Mouse (Mus musculus) cerebellum, postnatal 36 days (tissue): ENCODE data around the gene Cd6.

Source experiments
- DNase-seq, 2 experiments: peaks; one replicate each; pipeline ENCODE4 v3.0.0; 2021 to 2022; ENCODE audit warnings: mixed read lengths in 2 of 2

The Cd6 gene

DNA sequence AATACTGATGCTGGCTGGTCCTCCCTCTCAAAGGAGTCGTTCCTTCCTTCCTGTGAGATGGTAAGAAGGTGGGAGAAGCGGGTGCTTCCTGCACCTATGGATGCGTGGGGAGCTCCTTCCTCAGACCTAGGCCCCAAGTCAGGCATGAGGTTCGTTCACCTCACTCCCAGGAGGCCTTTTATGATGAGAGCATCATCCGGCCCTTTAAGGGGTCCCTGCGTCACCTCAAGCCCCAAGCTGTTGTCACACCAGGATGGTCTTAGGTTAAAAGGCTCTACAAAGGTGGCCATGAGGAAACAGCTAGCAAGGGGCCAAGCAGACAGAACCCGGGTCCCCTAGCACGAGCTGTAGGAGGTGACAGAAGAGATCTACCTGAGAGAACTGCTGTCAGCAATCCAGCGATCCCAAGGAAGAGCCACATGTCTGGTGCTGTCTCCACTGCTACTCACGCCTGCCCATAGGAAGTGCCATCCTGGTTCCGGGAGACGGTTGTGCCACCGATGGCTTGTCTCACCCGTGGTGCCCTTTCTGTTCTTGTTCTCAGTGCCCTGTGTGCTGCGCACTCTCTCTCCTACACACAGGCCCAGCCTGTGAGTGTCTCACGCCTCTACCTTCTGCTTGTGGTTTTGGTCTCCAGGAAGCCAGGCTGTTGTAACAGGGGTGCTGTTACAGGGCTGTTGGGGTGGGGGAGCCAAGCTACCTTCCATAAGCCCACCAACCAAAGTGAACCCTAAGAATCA lies at the start of gene Cd6:
Gene Cd6, minus strand, starts transcription at position 623 of the 740 bp plus-strand sequence.
- DNase-seq, result no peak

DNA sequence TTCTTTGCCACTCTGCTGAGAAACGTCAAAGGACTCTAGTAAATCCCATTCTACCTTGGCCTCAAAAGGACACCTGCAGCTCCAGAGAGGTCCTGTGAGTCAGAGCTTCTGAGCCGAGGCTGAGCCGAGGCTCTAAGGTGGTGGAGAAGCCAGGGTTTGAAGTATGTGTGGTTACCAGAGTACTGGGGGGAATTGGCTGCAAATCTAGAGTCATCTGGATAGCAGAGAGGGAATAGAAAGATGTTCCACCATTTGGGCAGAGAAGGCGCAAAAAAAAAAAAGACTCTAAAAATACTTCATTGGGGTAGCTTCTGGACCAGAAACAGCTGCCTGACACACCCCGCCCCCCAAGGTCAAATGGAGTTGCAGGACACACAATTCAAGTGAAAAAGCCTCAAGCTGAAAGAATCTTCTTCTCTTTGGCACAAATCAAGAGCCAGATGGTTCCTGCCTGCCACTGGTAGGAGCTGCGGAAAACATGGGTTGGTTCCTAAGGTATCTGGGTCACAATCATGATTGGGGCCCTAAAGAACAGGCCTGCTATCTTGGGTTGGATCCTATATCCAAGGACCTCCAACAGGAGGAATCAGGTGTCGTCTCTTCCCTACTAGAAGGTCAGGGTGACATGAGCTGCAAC lies 48.5 kb upstream of the Cd6 start:
- peak; percentile 65 to 76 for DNase-seq

DNA sequence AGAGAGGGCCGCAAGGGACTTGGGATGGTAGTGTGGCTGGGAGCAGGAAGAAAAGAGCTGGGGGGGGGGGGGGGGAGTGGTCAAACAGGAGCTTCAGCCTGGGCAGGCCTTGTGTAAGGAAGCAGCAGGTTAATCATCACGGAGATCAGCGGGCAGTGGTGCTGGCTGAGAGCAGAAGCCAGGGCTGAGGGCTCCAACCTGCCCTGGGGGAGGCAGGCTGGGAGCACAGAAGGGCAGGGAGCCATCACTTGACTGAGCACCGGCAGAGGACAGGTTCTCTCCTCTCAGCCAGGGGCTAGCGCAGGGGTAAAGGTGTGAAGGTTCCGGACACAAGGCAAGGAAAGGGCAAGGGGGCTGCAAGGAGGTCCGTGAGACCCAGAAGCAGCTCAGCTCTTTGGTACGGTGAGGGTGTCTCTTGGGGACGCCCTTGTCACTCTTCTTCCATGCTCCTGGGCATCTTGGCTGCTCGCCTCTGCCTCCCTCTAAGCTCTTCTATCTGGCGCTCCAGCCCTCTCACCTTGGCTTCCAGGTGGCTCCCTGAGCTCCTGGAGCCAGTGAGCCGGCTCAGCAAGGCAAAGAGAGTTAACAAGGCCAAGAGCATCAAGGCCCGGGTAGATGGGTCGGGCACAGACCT lies 41.6 kb upstream of the Cd6 start:
- DNase-seq, result peak in 1 of 2 experiments; percentile 51

DNA sequence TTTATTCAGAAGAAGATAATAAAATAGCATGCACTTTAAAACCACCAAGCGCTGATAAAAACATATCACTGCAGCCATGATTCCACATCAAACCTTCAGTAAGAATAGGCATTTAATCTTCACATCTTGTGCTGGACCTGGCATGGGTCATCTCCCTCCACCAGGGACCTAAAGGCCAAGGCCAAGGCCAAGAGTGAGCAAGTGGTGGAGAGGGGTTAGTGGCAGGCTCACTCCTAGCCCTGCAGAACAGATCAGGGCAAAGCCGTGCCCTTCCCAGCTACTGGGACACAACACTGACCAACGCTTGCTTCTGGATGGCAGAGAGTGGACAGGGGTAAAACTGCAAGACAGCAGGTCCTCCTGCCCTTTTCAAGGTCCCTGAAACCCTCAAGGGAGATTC lies 40.8 kb upstream of the Cd6 start:
- no peak for DNase-seq

DNA sequence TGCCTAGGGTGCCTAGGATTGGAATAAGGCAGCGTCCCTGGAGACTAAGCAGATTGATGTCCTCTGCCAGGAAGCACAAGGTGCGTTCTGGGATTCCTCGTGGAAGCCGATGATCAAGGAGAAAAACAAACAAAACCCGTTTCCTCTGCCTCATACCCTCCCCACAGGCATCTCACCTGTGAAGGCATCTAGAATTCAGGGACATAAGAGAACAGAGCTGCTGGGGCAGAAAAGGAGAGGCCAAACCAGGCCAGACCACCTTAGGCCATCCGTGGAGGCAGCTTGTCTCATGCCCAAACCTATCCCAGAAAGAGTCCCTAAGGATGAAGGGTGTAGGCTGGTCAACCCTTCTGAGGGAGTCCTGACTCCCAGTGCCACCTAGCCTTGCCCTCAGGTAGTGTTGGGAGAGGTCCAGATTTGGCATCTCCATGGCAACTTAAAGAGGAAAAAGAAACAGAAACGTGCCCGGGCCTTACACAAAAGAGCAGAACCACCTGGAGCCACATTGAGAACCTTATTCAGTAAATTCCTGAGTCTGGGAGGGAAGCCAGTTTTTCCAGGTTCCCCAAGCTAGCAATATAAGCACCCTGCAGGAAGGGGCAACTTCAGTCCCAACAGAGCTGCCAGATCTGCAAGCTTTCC lies 40.1 kb upstream of the Cd6 start, which contains the start of gene Tmem132a:
Gene Tmem132a, minus strand, starts transcription at position 55 of the 642 bp plus-strand sequence.
- peak; percentile 43 to 71 for DNase-seq

DNA sequence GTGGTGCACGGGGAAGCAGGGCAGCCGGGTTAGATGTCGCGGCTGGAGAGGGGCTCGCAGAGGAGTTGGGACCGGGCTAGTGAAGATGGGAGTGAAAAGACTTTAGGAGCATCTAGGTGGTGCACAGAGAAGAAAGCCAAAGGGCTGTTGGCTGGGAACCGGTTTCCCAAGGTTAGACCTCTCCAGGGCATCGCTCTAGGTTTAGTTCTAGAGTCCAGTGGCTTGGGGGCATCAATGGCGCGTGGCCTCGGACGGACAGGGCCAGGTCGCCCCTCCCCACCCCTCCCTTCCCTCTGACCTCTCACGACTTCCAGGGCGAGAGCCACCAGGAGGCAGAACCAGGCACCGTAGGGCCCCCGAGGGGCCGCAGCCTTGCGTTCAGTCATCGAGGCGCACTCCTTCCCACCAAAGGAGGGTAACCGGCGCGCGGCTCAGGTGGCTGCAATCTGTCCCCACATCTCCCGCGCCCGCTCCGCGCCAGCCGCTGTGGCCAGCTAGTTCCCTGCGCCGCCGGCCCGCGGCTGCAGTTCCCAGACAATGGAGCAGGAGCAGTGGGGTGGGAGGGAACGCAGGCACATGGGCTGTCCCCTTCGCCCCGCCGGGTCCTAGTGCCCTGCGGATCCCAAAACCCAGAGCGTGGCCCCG lies 39.5 kb upstream of the Cd6 start:
- DNase-seq, result peak; percentile 93

DNA sequence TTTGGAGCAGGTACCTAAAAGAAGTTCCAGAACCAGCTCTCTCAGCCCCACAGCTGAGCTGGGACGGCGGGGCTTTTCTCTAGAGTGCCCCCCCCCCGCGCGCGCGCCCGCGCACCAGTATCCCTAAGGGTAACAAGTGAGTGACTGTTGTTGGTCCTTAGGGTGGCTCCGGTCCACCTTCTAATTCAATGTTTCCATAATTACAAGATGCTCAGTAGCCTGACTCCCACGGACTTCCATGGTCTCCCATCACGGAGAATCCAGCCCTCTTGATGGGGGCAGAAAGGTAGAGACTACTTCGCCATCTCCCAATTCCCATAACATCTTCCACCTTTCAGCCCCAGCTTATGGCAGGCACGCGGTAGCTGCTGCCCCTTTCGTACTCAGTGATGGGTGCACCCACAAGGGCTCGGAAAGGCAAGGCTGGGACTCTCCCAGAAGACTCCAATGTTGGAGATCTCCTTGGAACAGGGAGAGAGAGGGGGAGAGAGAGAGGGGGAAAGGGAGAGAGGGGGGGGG lies 38.8 kb upstream of the Cd6 start:
- DNase-seq, result peak in 1 of 2 experiments; percentile 53

DNA sequence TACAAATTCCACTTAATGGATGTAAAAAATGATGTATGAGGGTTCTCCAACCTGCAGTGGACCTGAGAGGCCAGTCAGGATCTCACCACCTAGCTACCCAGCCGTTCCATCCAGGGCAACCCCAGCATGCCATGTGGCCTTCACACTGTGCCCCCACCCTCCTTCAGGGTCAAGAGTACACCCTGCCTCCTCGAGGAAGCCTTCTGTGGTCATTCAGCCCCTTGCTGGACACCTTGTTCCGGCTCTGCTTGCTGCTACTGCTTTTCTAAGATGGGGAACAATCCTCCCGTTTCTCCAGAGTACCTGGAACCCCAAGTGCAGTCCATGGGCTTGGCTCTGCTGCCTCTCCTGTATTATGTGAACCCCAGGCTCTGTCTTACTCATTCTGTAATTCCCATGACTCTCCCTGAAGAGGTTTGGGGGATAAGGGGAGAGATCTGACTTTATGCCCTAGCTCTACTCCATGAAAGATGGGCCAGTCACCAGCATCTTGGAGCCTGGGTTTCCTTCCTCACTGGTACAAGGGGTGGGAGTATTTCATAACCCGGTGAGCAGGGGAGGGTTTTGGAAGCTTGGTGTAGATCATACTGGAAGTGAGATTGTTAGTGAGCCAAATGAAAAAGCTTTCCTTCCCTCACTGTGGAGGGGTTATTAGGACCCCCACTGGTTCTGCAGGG lies 38.2 kb upstream of the Cd6 start:
- DNase-seq, result no peak

DNA sequence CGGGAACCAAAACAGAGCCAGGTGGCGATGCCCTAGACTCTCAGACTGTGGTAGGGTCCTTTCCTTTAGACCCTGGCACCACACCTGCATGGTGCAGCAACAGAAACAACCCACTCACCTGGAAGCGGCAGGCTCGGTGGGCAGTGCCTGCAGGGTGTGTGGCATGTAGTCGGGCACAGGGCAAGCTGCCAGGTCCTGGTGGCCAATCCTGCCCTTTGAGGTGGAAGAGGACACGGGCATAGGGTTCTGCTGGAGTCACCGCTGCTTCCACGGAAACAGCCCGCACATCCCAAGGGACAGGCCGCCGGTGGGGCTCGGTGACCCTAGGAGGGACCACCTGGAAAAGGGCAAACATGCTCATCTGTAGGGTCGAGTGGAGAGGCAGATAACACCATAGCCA lies 36.5 kb upstream of the Cd6 start:
- peak; percentile 73 to 75 for DNase-seq

DNA sequence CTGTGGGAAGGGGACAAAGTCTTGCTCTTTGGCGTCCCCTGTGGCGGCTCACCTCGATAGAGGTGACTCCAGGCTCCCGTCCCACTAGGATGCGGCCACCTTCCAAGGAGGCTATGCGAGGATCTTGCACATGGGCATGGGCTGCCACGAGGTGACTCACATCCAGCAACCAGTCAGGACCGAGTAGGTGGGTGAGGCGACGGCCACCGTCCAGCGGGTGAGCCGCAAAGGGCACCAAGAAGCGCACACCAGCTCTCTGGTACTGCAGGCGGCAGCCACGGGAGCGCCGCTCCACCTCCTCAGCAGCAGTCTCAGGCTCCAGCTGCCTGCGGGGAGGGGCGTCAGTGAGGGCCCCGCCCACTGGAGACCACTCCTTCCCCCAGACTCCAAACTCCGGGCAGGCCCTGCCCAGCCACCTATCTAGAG lies 30.2 kb upstream of the Cd6 start:
- DNase-seq, result no peak

DNA sequence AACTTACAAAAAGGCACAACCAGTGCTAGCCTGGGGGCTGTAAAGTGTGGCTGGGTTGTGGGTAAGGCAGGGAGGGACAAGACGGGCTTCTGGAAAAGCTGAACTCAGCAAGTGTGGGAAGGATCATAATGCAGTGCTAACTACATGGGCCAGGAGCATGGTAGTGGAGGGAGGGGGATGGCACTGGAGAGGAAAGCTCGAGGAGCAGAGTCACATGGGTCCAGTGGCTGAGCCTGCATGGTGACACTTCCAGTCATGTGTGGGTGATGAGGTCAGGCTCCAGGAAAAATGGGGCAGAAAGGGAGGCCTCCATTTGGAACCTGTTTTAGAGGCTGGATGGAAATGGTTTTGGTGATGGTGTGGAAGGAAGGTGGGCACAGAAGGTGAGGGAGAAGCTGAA lies 26.7 kb upstream of the Cd6 start:
- no peak for DNase-seq

DNA sequence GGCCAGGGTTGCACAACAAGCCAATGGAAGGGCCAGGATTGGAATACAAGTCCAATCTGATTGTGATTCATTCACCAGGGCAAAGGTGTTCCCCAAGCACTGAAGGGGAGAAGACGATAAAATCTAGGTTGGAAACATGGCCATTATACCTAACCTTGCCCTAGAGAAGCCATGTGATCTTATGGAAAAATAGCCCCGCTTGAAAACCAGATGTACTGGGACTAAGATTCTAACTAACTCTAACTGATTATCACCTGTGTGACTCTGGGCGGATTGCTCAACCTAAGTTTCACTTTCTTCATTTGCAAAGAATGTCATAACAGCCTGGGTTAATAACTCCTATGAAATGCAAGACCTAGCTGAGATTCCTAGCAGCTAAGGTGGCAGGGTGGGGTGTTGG lies 25.6 kb upstream of the Cd6 start:
- DNase-seq, result no peak

DNA sequence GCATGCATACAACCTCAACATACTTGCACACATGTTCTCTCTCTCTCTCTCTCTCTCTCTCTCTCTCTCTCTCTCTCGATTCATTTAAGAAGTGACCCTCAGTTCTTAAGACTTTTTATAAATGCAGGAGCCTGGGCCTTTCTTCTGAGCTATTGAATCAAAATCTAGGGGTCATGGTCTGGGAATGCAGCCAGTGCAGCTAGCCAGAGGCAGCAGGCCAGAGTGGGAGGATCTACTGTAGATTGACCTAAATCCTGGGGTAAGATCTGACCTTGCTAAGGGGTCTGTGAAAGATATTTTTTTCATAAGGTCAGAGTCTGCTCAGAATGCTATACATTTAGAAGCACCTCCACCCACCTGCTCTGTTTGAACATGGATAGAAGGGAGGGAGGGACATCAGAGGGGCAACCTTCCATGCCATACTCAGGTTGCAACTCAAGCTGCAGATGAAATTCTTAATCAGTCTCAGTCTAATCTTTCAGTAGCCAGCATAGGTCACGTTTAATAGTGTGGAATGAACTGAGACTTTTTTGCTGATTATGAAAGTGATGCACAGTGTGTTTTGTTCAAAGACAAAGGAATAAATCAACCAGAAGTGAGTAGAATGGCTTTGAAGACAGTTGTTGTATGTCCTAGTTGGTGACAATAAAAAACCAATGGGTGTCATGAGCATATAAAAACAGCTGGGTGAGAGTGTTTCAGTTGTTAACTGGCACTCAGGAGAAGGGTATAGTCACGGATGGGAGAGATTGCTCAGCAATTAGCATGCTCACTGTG lies 17.6 kb upstream of the Cd6 start:
- no peak for DNase-seq

DNA sequence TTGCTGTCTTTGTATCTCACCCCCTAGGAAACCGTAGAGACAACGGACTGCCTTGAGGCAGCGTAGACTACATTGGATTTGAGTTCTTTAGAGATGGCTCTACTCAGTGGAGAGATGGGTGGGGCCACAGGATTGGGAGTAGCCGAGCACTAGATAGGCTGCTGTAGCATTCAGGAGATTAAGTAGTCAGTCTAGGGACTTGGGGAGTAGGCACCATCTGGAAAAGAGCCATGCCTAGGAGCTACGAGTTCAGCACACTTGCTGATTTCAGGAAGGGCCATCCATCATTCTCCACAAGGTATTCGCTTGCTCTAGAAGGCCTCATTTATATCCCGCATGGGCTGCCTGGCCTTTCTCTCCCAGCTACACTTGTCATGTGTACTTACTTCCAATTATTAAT lies 16.3 kb upstream of the Cd6 start:
- no peak for DNase-seq

DNA sequence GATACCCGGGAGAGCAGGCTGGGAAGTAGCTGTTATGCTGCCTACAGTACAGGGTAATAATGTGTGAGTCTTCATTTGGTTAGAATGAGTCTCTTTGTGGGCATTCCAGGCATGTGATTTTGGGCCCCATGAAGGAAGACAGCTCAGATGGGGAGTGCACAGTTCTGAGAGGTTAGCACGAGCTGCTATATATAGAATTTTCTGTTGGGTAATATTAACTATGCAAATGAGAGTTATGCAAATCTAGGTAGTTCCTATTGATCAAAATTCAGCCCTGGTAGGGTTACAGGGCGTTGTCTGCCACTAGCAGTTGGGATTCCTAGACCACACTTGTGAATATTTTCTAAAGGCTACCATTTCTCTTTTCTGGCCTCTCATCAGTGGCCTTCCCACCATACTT lies 15.6 kb upstream of the Cd6 start:
- no peak for DNase-seq

DNA sequence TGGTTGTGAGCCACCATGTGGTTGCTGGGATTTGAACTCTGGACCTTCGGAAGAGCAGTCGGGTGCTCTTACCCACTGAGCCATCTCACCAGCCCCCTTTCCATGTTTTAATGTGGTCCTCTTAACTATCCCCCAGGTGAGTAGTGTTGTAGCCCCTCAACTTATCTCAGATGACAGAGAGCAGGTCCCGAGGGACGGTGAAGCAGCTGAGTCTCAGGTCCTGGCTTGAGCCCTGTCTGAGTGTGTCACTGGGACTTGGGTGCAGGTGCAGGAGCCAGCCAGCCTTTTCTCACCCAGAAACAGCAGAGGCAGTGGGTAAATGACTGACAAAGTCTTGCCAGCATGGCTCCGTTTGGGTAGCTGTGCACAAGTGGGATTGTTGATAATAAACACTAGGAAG lies 14.3 kb upstream of the Cd6 start:
- DNase-seq, result no peak

DNA sequence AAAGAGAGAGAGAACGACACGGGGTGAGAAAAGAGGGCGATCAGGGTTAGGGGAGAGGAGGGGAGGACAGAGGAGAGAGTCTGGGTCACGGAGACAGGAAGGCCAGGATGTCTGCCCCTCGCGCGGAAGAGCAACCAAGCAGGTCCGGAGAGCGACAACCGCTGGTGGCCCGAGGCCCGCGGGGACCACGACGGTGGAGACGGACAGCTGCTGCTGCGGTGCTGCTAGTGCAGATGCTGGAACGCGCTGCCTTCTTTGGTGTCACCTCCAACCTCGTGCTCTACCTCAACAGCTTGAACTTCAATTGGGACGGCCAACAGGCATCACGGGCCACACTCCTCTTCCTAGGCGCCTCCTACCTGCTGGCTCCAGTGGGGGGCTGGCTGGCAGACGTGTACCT lies 13.1 kb upstream of the Cd6 start:
- no peak for DNase-seq

DNA sequence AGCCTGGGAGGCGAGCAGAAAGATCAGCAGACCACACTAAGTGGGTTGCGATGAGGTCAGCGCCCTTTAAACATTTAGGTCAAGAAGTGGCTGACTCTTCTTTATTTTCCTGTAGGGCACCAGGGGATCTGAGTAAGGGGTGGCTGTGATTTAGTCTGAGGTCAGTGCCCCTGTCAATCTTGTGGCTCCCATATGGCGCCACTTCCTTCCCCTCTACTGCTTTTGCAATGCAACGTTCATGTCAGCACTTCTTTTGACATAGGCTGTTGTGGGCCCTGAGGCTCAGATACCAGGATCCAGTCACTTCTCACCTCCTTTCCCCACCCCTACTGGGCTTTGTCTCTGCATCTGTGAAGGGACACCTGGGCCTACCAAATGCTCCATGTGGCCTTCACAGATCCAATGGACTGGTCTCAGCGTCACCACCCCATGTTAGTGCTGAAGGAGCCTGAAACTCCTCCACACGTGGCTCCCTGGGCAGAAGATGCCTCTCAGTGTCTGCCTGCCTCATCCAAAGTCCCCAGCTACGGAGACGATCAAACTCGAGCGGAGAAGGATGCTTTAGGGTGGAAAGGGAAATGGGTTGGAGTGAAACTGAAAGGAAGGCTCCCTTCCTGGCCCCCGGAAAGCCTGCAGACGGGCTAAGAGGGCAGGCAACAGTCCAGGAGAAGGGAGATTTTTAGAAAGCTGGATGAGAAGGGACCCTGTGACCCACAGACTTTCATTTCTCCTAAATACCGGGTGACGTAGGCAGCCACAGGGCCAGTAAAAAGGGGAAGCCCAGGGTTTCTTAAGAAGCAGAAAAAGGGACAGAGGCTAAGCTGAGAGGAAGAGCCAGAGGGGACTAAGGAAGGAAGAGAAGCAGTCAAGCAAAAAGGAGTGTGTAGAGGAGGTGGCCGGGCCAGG lies 12.1 kb upstream of the Cd6 start:
- no peak for DNase-seq

DNA sequence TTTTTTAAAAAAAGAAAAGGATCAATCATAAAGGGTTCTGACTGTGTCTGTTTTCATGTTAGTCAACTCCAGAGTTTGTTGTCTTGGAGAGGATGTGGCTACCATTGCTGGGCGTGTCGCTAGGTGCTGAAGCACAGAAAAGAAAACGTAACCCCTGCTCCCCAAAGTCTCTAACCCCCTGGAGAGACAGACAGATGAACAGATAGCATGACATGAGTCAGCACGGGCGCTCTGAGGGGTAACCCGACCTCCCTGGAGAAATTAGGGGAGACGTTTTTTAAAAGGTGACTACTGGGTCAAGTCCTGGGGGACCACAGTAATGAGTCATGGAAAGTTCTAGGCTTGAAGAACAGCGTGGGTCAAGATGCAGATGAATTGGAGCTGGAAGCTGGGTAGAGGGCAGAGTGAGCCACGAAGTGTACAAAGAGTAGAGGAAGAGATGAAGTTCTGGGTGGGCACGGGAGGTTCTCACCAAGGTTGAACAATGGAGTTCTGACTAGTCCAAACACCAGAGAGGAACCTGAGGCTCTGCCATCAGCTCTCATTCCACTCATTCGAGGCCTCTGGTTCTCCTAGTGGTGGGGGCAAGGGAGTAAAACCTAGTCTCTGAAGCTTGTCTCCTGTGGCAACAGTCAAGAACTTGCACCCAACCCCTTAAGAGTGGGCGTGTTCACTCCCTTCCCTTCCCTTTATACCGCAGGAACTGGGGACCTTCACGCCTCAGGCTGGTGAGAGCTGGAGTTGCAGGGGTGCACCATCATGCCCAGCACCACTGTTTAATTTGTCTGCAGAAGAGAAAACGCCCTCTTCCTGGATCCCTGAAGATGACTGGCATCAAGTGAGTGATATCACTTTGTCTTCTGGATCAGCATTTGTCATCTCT lies 9.4 kb upstream of the Cd6 start, which contains the start of gene Slc15a3:
Gene Slc15a3, plus strand, starts transcription at position 718 of the 883 bp plus-strand sequence.
- DNase-seq, result no peak
